Mouse (Mus musculus): ENCODE results near the gene Rhoc. TPM values are rescaled to one million over a fixed set of nuclear protein-coding genes. Genes with fewer than 3 reads are reported as not detected.
A peak's percentile ranks its signal among the peaks of the same experiment; 100 is the strongest.
"Not testable (repeated sequence)": the region's sequence is repeated elsewhere in the genome, so short reads cannot be mapped to it uniquely, and the experiment has no call there.

Rhoc gene
- polyA plus RNA-seq (2014; fragmentation: Nextera tagmentation; extraction: Ambion mirVana) = 53.3 and 62.4 TPM in 2 replicates

DNA sequence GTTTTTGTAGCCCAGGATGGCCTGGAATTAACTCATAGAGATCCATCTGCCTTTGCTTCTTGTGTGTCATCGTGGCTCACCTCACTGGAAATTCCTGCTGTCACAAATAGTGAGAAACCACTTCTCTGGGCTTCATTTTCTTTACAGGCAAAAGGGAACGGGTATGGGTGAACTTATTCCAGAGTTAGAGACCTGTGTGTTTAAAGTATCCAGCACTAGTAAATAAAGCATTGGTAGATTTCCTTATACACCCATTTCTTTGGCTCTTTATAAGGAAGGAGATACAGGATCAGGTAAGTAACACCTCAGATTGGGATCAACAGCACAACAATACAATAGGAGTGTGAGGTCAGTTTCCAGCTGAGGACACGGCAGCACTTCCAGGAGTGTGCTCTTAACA, at the start of gene Rhoc:
Rhoc (plus strand) TSS at position 301 of the 400 bp plus-strand sequence.
- H3K36me3 ChIP-seq (ENCODE audit: control insufficient read depth, insufficient read depth, low read length) = peaks cover 3% of the 10 kb centered on the region; the same call in 1 of the 2 replicates
- H3K9me3 ChIP-seq (replicated peaks; ENCODE audit: control insufficient read depth, low read length) = no peaks in the 10 kb centered on the region
- peak within 1 kb of the TSS; percentile 68 for H3K9ac ChIP-seq (ENCODE audit: low read length)
- no peak for DNase-seq (ENCODE audit: low spot score)
- peak within 1 kb of the TSS; percentile 49 for H3K4me3 ChIP-seq (ENCODE audit: low read depth, low read length)
- H3K4me2 ChIP-seq (ENCODE audit: low read length) = peak within 1 kb of the TSS; percentile 96
- 23% methylated on average over 3 of the region's 3 CpGs for WGBS
- H3K27me3 ChIP-seq (replicated peaks; ENCODE audit: control insufficient read depth, insufficient read depth, low read length) = peaks cover 17% of the 10 kb centered on the region
- ATAC-seq = no peak
- peaks cover 7% of the 10 kb centered on the region; the same call in 1 of the 2 replicates for H3K4me1 ChIP-seq (ENCODE audit: control insufficient read depth, insufficient read depth, low read length)
- H3K27ac ChIP-seq (ENCODE audit: low read depth, low read length) = peak within 1 kb of the TSS; percentile 21; the same call in 1 of the 2 replicates

DNA sequence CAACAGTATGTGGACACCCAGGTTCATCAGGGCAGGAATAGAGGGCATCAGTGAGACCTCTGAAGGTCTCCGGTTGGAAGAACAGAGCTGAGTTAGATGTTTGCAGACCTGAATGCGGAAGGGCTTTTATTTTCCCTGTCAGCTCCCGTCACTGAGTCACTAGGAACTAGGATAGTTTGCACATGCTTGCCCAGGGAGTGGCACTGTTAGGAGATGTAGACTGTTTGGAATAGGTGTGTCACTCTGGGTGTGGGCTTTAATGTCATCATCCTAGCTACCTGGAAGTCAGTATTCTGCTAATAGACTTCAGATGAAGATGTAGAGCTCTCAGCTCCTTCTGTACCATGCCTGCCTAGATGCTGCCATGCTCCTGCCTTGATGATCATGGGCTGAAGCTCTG, 46.2 kb upstream of the Rhoc start:
- no peak for ATAC-seq
- no peak overlapping the region for H3K9ac ChIP-seq (ENCODE audit: low read length)
- no peak for DNase-seq (ENCODE audit: low spot score)
- WGBS = 95% methylated on average over 3 of the region's 3 CpGs
- H3K9me3 ChIP-seq (replicated peaks; ENCODE audit: control insufficient read depth, low read length) = no peaks in the 10 kb centered on the region
- H3K4me1 ChIP-seq (ENCODE audit: control insufficient read depth, insufficient read depth, low read length) = no peaks in the 10 kb centered on the region
- no peak overlapping the region for H3K4me2 ChIP-seq (ENCODE audit: low read length)
- no peak overlapping the region for H3K4me3 ChIP-seq (ENCODE audit: low read depth, low read length)
- H3K27me3 ChIP-seq (replicated peaks; ENCODE audit: control insufficient read depth, insufficient read depth, low read length) = no peaks in the 10 kb centered on the region
- H3K27ac ChIP-seq (ENCODE audit: low read depth, low read length) = no peak overlapping the region
- H3K36me3 ChIP-seq (ENCODE audit: control insufficient read depth, insufficient read depth, low read length) = no peaks in the 10 kb centered on the region

GRCm38 (mm10) chr3:104743161-104743560, 45.0 kb upstream of the Rhoc start:
- no peaks in the 10 kb centered on the region for H3K36me3 ChIP-seq (ENCODE audit: control insufficient read depth, insufficient read depth, low read length)

DNA sequence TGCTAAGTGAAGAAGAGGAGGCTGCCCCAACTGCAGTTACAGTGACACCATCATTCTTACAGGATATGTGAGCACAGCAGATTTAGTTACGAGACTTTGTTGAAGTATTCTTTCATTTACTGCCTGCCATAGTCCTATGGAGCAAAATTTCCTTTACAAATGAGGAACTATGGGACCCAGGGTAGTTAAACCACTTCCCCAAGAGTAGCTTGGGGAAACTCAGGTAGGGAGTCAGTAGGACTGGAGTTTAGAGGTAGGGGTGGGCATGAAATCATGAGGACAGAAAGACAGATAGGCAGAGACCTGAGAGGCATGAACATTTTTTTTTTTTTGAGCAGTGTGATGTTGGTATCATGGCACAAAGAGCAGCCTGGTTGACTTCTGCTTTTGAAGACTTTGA, 44.3 kb upstream of the Rhoc start:
- WGBS = 79% methylated on average over 1 of the region's 1 CpGs

More at GRCm38 (mm10) chr3:104743161-104743560, 45.0 kb upstream of the Rhoc start:
- Histone ChIP-seq H3K27me3 (replicated peaks; ENCODE audit: control insufficient read depth, insufficient read depth, low read length) (no peaks in the 10 kb centered on the region), H3K9me3 (replicated peaks; ENCODE audit: control insufficient read depth, low read length) (no peaks in the 10 kb centered on the region), H3K4me2 (ENCODE audit: low read length) (no peak overlapping the region), H3K9ac (ENCODE audit: low read length) (no peak overlapping the region), H3K4me1 (ENCODE audit: control insufficient read depth, insufficient read depth, low read length) (no peaks in the 10 kb centered on the region), H3K27ac (ENCODE audit: low read depth, low read length) (no peak overlapping the region), H3K4me3 (ENCODE audit: low read depth, low read length) (no peak overlapping the region)
- 29% methylated on average over 1 of the region's 1 CpGs for WGBS
- DNase-seq (ENCODE audit: low spot score) (no peak), ATAC-seq (no peak)

GRCm38 (mm10) chr3:104752845-104753244, 35.3 kb upstream of the Rhoc start:
- peak; percentile 8 for DNase-seq (ENCODE audit: low spot score)
- ATAC-seq; H3K27me3 ChIP-seq (replicated peaks; ENCODE audit: control insufficient read depth, insufficient read depth, low read length); H3K4me3 ChIP-seq (ENCODE audit: low read depth, low read length); H3K27ac ChIP-seq (ENCODE audit: low read depth, low read length); H3K4me1 ChIP-seq (ENCODE audit: control insufficient read depth, insufficient read depth, low read length); H3K9ac ChIP-seq (ENCODE audit: low read length); H3K4me2 ChIP-seq (ENCODE audit: low read length); H3K9me3 ChIP-seq (replicated peaks; ENCODE audit: control insufficient read depth, low read length); H3K36me3 ChIP-seq (ENCODE audit: control insufficient read depth, insufficient read depth, low read length): not testable (repeated sequence)
- WGBS = 16% methylated on average over 22 of the region's 25 CpGs

More for the DNA sequence above, 44.3 kb upstream of the Rhoc start:
- no peak for ATAC-seq
- H3K4me3 ChIP-seq (ENCODE audit: low read depth, low read length) = no peak overlapping the region
- no peaks in the 10 kb centered on the region for H3K36me3 ChIP-seq (ENCODE audit: control insufficient read depth, insufficient read depth, low read length)
- H3K9me3 ChIP-seq (replicated peaks; ENCODE audit: control insufficient read depth, low read length) = no peaks in the 10 kb centered on the region
- H3K27ac ChIP-seq (ENCODE audit: low read depth, low read length) = no peak overlapping the region
- H3K4me2 ChIP-seq (ENCODE audit: low read length) = no peak overlapping the region
- DNase-seq (ENCODE audit: low spot score) = no peak
- no peaks in the 10 kb centered on the region for H3K27me3 ChIP-seq (replicated peaks; ENCODE audit: control insufficient read depth, insufficient read depth, low read length)
- H3K9ac ChIP-seq (ENCODE audit: low read length) = no peak overlapping the region
- no peaks in the 10 kb centered on the region for H3K4me1 ChIP-seq (ENCODE audit: control insufficient read depth, insufficient read depth, low read length)

DNA sequence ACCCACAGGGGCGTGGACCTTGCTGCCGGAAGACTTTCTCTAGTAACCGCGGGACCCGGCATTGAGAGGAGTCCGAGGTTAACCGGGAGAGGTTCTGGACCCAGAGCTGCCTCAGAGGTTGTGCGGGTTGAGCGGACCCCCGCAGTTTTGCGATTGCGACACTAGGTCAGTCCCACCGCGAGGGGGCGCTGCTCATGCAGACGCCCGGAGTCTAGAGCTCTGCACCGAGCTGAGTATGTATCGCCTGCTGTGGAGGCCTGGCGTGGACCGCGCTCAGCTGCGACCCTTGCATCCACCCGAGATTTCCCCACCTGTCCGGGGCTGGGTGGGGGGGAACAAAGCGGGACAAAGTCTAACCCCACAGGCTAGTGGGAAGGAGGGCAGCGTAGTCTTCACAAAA, 29.8 kb upstream of the Rhoc start:
- Histone ChIP-seq H3K9ac (ENCODE audit: low read length) (peak overlapping the region; percentile 62), H3K27me3 (replicated peaks; ENCODE audit: control insufficient read depth, insufficient read depth, low read length) (no peaks in the 10 kb centered on the region), H3K4me3 (ENCODE audit: low read depth, low read length) (peak overlapping the region; percentile 34), H3K4me1 (ENCODE audit: control insufficient read depth, insufficient read depth, low read length) (peaks cover 10% of the 10 kb centered on the region), H3K4me2 (ENCODE audit: low read length) (peak overlapping the region; percentile 60), H3K36me3 (ENCODE audit: control insufficient read depth, insufficient read depth, low read length) (no peaks in the 10 kb centered on the region), H3K9me3 (replicated peaks; ENCODE audit: control insufficient read depth, low read length) (no peaks in the 10 kb centered on the region), H3K27ac (ENCODE audit: low read depth, low read length) (no peak overlapping the region)
- peak; percentile 88 for ATAC-seq
- 2% methylated on average over 27 of the region's 27 CpGs for WGBS
- DNase-seq (ENCODE audit: low spot score) = peak; percentile 84

- no peaks in the 10 kb centered on the region for H3K9me3 ChIP-seq (replicated peaks; ENCODE audit: control insufficient read depth, low read length)
- no peak overlapping the region for H3K27ac ChIP-seq (ENCODE audit: low read depth, low read length)
- DNase-seq (ENCODE audit: low spot score) = no peak
- ATAC-seq = peak; percentile 50; the same call in 1 of the 2 replicates
- no peaks in the 10 kb centered on the region for H3K36me3 ChIP-seq (ENCODE audit: control insufficient read depth, insufficient read depth, low read length)
- H3K27me3 ChIP-seq (replicated peaks; ENCODE audit: control insufficient read depth, insufficient read depth, low read length) = no peaks in the 10 kb centered on the region
- H3K4me2 ChIP-seq (ENCODE audit: low read length) = peak overlapping the region; percentile 60
- H3K4me3 ChIP-seq (ENCODE audit: low read depth, low read length) = peak overlapping the region; percentile 34
- H3K9ac ChIP-seq (ENCODE audit: low read length) = peak overlapping the region; percentile 62
- H3K4me1 ChIP-seq (ENCODE audit: control insufficient read depth, insufficient read depth, low read length) = peaks cover 10% of the 10 kb centered on the region
- 11% methylated on average over 5 of the region's 5 CpGs for WGBS
These were observed 29.3 kb upstream of the Rhoc start for GRCm38 (mm10) chr3:104758869-104759268.

GRCm38 (mm10) chr3:104762103-104762863, 25.9 kb upstream of the Rhoc start:
- not testable (repeated sequence) for H3K27ac ChIP-seq (ENCODE audit: low read depth, low read length); H3K4me3 ChIP-seq (ENCODE audit: low read depth, low read length); H3K4me2 ChIP-seq (ENCODE audit: low read length); H3K9me3 ChIP-seq (replicated peaks; ENCODE audit: control insufficient read depth, low read length); H3K27me3 ChIP-seq (replicated peaks; ENCODE audit: control insufficient read depth, insufficient read depth, low read length); H3K4me1 ChIP-seq (ENCODE audit: control insufficient read depth, insufficient read depth, low read length); ATAC-seq; DNase-seq (ENCODE audit: low spot score); H3K36me3 ChIP-seq (ENCODE audit: control insufficient read depth, insufficient read depth, low read length); H3K9ac ChIP-seq (ENCODE audit: low read length)
- 21% methylated on average over 19 of the region's 20 CpGs for WGBS

GRCm38 (mm10) chr3:104765021-104765420, 23.2 kb upstream of the Rhoc start:
- no peaks in the 10 kb centered on the region for H3K36me3 ChIP-seq (ENCODE audit: control insufficient read depth, insufficient read depth, low read length)
- ATAC-seq (no peak), DNase-seq (ENCODE audit: low spot score) (no peak)
- no peak overlapping the region for H3K4me3 ChIP-seq (ENCODE audit: low read depth, low read length)
- H3K27me3 ChIP-seq (replicated peaks; ENCODE audit: control insufficient read depth, insufficient read depth, low read length) = no peaks in the 10 kb centered on the region
- no peak overlapping the region for H3K9ac ChIP-seq (ENCODE audit: low read length)
- H3K27ac ChIP-seq (ENCODE audit: low read depth, low read length) = no peak overlapping the region
- WGBS = 17% methylated on average over 4 of the region's 4 CpGs
- no peaks in the 10 kb centered on the region for H3K4me1 ChIP-seq (ENCODE audit: control insufficient read depth, insufficient read depth, low read length)
- no peak overlapping the region for H3K4me2 ChIP-seq (ENCODE audit: low read length)
- no peaks in the 10 kb centered on the region for H3K9me3 ChIP-seq (replicated peaks; ENCODE audit: control insufficient read depth, low read length)
